Mouse (Mus musculus): ENCODE data around the gene Gm10190. TPM values are rescaled to one million over a fixed set of nuclear protein-coding genes. Genes with fewer than 3 reads are reported as not detected.

Gene Gm10190
- polyA plus RNA-seq, 1 experiment from 2014 or later, result 0.51 TPM

DNA sequence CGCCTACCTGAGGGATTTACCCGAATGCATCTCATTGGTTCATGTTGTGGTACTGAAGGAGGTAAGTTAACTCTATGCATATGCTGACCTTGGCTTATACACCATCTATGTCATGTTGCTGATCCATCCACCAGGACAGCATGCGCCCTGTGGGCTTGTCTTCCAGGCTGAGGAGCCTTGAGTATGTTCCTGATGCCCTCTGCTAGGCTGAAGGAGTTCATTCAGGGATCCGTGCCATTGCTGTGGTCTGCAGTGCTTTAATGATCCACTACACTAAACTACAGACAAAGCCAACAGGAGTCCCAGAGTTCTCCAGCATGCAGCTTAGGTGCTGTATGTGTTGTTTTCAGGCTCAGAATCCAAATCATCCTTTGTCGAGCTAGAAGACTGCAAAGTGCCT is 6.1 kb downstream of the Gm10190 start:
- Histone ChIP-seq H3K4me2 (ENCODE audit: low read depth, low read length) (no peak overlapping the region), H3K4me3 (ENCODE audit: low read depth, low read length) (no peak overlapping the region), H3K4me1 (ENCODE audit: insufficient read depth) (no peaks in the 10 kb centered on the region), H3K36me3 (replicated peaks; ENCODE audit: insufficient read depth, low read length) (no peaks in the 10 kb centered on the region), H3K9me3 (ENCODE audit: low read length) (no peaks in the 10 kb centered on the region), H3K27me3 (ENCODE audit: insufficient read depth, low read length) (no peaks in the 10 kb centered on the region), H3K9ac (replicated peaks) (no peak overlapping the region), H3K27ac (ENCODE audit: low read depth) (no peak overlapping the region)
- no peak for TF ChIP-seq EP300 (IDR thresholded peaks at IDR 0.05; ENCODE audit: low read depth)
- TF ChIP-seq CTCF (IDR thresholded peaks at IDR 0.05; ENCODE audit: low read depth), result no peak
- no peak for ATAC-seq
- DNase-seq, result no peak
- 81% methylated on average over 5 of the region's 5 CpGs for WGBS (ENCODE audit: insufficient replicate concordance)

DNA sequence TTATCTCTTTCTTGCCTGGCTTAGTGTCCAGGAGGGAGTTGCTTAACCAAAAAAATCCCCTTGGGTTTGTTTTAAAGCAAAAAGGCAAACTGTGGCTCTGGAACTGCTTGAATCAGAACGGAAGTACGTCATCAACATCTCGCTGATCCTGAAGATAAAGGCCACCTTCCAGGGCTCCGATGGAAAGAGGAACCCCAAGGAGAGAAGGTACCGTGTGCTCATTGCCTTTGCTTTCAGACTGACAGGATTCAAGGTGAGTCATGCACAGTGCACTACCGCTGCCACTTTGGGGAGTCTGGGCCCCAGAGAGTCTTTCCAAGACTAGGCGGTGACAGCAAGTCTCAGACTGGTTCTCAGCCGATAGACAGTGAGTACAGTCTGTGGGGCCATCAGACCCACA is 13.1 kb downstream of the Gm10190 start:
- Histone ChIP-seq H3K36me3 (replicated peaks; ENCODE audit: insufficient read depth, low read length) (no peaks in the 10 kb centered on the region), H3K9me3 (ENCODE audit: low read length) (no peaks in the 10 kb centered on the region), H3K9ac (replicated peaks) (no peak overlapping the region), H3K4me3 (ENCODE audit: low read depth, low read length) (no peak overlapping the region), H3K4me1 (ENCODE audit: insufficient read depth) (no peaks in the 10 kb centered on the region), H3K4me2 (ENCODE audit: low read depth, low read length) (no peak overlapping the region), H3K27ac (ENCODE audit: low read depth) (no peak overlapping the region), H3K27me3 (ENCODE audit: insufficient read depth, low read length) (no peaks in the 10 kb centered on the region)
- no peak for ATAC-seq
- DNase-seq, result no peak
- WGBS (ENCODE audit: insufficient replicate concordance), result 72% methylated on average over 8 of the region's 8 CpGs
- TF ChIP-seq CTCF (IDR thresholded peaks at IDR 0.05; ENCODE audit: low read depth) (no peak), EP300 (IDR thresholded peaks at IDR 0.05; ENCODE audit: low read depth) (no peak)

DNA sequence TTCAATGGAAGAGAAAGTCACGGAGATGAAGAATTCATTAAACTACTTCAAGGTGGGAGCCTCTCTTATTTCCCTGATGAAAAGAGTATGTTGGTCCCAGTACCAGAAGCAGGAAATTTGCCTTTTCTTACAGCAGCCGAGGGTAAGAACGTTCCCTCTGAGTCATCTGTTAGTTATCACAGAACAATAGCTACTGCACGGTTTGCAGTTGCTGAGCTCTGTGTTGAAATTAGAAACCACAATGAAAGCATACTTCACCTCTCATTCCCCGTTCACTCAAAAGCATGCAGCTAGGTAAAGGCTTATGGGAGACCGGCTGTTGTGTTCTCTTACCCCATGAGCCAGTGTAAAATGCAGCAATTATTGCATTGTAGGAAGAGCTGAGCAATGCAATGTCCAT is 26.1 kb downstream of the Gm10190 start:
- Histone ChIP-seq H3K4me2 (ENCODE audit: low read depth, low read length) (no peak overlapping the region), H3K27me3 (ENCODE audit: insufficient read depth, low read length) (no peaks in the 10 kb centered on the region), H3K36me3 (replicated peaks; ENCODE audit: insufficient read depth, low read length) (no peaks in the 10 kb centered on the region), H3K9ac (replicated peaks) (no peak overlapping the region), H3K4me3 (ENCODE audit: low read depth, low read length) (no peak overlapping the region), H3K9me3 (ENCODE audit: low read length) (no peaks in the 10 kb centered on the region), H3K27ac (ENCODE audit: low read depth) (no peak overlapping the region), H3K4me1 (ENCODE audit: insufficient read depth) (no peaks in the 10 kb centered on the region)
- no peak for DNase-seq
- TF ChIP-seq CTCF (IDR thresholded peaks at IDR 0.05; ENCODE audit: low read depth) (no peak), EP300 (IDR thresholded peaks at IDR 0.05; ENCODE audit: low read depth) (no peak)
- no peak for ATAC-seq
- 54% methylated on average over 6 of the region's 6 CpGs for WGBS (ENCODE audit: insufficient replicate concordance)

DNA sequence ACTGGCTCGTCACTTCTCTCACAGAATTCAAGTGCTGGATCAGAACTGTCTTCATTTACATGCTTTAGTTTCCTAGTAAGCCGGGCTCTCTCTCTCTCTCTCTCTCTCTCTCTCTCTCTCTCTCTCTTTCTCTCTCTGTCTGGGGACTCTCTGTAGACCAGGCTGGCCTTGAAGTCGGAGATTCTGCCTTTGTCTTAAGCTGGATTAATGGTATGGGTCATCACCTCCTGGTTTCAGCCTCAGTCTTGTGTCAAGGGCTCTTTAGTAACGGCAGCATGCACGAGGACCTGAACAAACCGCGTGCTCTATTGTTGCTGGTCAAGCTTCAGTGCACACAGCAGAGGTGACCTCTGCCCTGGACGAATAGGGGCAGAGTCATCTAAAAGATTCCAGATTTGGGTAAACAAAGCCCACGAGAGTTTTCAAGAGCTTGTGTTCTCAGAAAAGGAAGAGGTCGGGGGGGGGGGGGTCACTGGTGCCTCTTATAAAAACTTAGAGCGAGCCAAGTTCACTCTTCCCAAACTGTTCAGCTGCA is 26.7 kb downstream of the Gm10190 start:
- no peak for TF ChIP-seq CTCF (IDR thresholded peaks at IDR 0.05; ENCODE audit: low read depth)
- no peak for TF ChIP-seq EP300 (IDR thresholded peaks at IDR 0.05; ENCODE audit: low read depth)
- Histone ChIP-seq H3K4me1 (ENCODE audit: insufficient read depth) (no peaks in the 10 kb centered on the region), H3K36me3 (replicated peaks; ENCODE audit: insufficient read depth, low read length) (no peaks in the 10 kb centered on the region), H3K27ac (ENCODE audit: low read depth) (no peak overlapping the region), H3K4me3 (ENCODE audit: low read depth, low read length) (no peak overlapping the region), H3K9me3 (ENCODE audit: low read length) (no peaks in the 10 kb centered on the region), H3K4me2 (ENCODE audit: low read depth, low read length) (no peak overlapping the region), H3K9ac (replicated peaks) (no peak overlapping the region), H3K27me3 (ENCODE audit: insufficient read depth, low read length) (no peaks in the 10 kb centered on the region)
- no peak for ATAC-seq
- 65% methylated on average over 11 of the region's 11 CpGs for WGBS (ENCODE audit: insufficient replicate concordance)
- DNase-seq, result no peak

DNA sequence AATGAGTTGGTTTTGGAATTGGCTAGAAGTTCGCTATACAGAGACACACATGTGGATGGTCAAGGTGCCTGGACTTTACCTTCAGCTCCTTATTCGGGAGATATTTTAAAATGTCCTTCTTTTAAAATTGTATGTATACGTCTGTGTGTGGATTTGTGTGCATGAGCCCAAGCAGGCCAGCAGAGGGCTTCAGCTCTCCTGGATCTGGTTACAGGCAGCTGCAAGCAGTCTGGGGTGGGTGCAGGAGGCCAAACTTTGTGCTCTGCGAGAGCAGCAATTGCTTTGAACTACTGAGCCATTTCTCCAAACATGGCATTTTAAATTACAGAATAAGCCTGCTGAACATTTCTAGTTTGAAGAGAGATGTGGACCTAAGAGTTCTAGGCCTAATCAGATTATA is 28.1 kb downstream of the Gm10190 start:
- no peak for DNase-seq
- Histone ChIP-seq H3K4me3 (ENCODE audit: low read depth, low read length) (no peak overlapping the region), H3K9me3 (ENCODE audit: low read length) (no peaks in the 10 kb centered on the region), H3K4me2 (ENCODE audit: low read depth, low read length) (no peak overlapping the region), H3K27me3 (ENCODE audit: insufficient read depth, low read length) (no peaks in the 10 kb centered on the region), H3K36me3 (replicated peaks; ENCODE audit: insufficient read depth, low read length) (no peaks in the 10 kb centered on the region), H3K27ac (ENCODE audit: low read depth) (no peak overlapping the region), H3K4me1 (ENCODE audit: insufficient read depth) (no peaks in the 10 kb centered on the region), H3K9ac (replicated peaks) (no peak overlapping the region)
- TF ChIP-seq CTCF (IDR thresholded peaks at IDR 0.05; ENCODE audit: low read depth) (peak; percentile 41), EP300 (IDR thresholded peaks at IDR 0.05; ENCODE audit: low read depth) (no peak)
- no peak for ATAC-seq
- 70% methylated on average over 4 of the region's 4 CpGs for WGBS (ENCODE audit: insufficient replicate concordance)

DNA sequence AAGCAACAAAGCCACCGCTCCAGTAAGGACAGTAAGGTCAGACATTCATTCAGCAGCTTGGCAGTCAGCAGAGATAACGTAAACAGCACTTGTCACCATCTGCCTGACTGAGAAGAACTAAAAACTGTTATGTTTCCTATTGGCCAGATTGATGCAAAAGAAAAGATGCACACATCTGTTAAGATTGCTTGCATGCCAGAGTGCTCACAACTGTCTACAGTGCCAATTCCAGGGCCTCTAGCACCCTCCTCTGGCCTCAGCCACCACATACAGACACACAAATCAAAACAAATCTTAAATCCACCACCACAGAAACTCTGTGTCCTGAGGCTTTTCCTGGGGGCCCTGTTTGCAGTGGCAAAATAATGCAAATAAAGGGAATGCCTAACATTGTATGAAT is 41.0 kb downstream of the Gm10190 start:
- ATAC-seq, result 0 out of 2 replicates have a peak, but pooled peaks have one; percentile 31
- H3K9me3 ChIP-seq (ENCODE audit: low read length), result no peaks in the 10 kb centered on the region
- H3K4me3 ChIP-seq (ENCODE audit: low read depth, low read length), result no peak overlapping the region
- H3K27me3 ChIP-seq (ENCODE audit: insufficient read depth, low read length), result no peaks in the 10 kb centered on the region
- TF ChIP-seq CTCF (IDR thresholded peaks at IDR 0.05; ENCODE audit: low read depth) (peak; percentile 53), EP300 (IDR thresholded peaks at IDR 0.05; ENCODE audit: low read depth) (no peak)
- no peak for DNase-seq
- H3K4me1 ChIP-seq (ENCODE audit: insufficient read depth), result no peaks in the 10 kb centered on the region
- H3K27ac ChIP-seq (ENCODE audit: low read depth), result no peak overlapping the region
- H3K9ac ChIP-seq (replicated peaks), result no peak overlapping the region
- no peak overlapping the region for H3K4me2 ChIP-seq (ENCODE audit: low read depth, low read length)
- no peaks in the 10 kb centered on the region for H3K36me3 ChIP-seq (replicated peaks; ENCODE audit: insufficient read depth, low read length)
- 74% methylated on average over 2 of the region's 2 CpGs for WGBS (ENCODE audit: insufficient replicate concordance)

DNA sequence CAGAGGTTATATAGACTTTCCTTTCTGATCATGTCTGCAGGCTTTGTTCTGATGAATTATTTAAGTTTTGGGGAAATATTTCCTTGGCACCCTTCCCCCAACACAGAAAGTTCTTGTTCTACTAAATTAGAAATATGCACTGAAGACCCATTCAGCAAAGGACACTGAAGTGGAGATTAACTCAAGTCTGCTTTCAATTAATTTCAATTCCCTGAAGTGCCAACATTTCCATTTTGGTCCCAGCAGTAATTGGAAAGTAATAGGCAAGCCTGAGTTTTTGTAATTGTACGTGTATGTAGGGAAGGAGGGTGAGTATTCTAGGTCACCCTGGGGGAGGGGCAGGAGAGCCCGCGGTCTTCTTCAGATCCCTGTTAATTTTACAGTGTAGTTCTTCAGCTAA is 46.9 kb downstream of the Gm10190 start:
- Histone ChIP-seq H3K4me2 (ENCODE audit: low read depth, low read length) (no peak overlapping the region), H3K4me3 (ENCODE audit: low read depth, low read length) (no peak overlapping the region), H3K9me3 (ENCODE audit: low read length) (no peaks in the 10 kb centered on the region), H3K27ac (ENCODE audit: low read depth) (no peak overlapping the region), H3K9ac (replicated peaks) (no peak overlapping the region), H3K27me3 (ENCODE audit: insufficient read depth, low read length) (no peaks in the 10 kb centered on the region), H3K36me3 (replicated peaks; ENCODE audit: insufficient read depth, low read length) (no peaks in the 10 kb centered on the region), H3K4me1 (ENCODE audit: insufficient read depth) (no peaks in the 10 kb centered on the region)
- no peak for DNase-seq
- TF ChIP-seq CTCF (IDR thresholded peaks at IDR 0.05; ENCODE audit: low read depth), result no peak
- no peak for TF ChIP-seq EP300 (IDR thresholded peaks at IDR 0.05; ENCODE audit: low read depth)
- 79% methylated on average over 3 of the region's 3 CpGs for WGBS (ENCODE audit: insufficient replicate concordance)
- ATAC-seq, result no peak
